Mouse (Mus musculus) T-cell, adult 2 months (primary cell): ENCODE measurements around the gene Hopx.
"Not testable (repeated sequence)": the region's sequence is repeated elsewhere in the genome, so short reads cannot be mapped to it uniquely, and the experiment has no call there.

Experiments used
- DNase-seq: peaks from one replicate; pipeline ENCODE4 v3.0.0; 2022; ENCODE audit warnings: low spot score

The Hopx gene

DNA sequence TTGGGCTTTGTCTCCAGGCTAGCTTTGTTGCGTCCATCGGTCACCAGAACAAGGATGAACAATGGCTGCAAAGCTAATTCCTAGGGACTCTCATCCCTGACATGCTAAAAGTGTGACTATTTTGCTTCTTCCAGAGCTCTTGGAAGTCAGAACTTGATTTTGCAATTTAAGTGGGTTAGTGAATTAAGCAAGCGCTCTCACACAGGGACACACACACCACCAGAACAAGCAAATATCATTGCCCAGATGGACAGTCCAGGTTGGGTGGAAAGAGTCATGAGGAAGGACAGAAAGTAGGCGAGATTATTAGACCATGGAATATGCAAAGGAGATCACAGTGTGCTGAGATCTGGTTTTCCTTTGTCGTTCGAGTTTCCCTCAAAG is 14.9 kb downstream of the Hopx start:
- DNase-seq, result no peak

DNA sequence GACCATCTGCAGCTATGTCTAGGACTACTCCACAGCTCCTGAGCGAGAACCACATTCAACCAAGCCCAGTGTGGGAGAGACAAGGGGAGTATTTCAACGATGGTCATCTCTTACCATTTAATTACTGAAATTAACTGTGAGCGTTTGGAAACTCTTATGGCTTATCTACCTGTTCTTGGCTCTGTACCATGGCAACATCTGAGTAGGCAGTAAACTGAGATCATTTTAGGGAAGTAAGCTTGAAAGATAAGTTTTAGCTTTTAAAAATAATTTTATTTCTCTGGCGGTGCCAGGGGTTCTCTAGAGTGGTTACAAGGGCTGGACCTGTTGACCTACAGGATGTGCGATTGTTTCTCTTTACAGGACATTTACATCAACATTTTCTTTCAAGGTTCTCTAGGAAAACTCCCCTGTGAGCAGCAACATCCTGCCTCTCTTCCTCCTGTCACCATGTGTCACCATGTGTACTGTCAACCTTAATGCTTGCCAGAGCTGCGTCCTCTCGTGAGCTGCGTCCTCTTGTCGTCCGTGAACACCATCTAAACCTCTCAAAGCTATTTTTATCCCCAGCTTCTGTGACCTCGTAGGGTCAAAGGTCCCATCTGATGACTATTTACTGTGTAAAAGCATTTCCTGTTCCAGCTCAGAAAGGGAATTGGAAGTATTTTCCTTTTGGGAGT is 15.5 kb downstream of the Hopx start:
- DNase-seq, result no peak

DNA sequence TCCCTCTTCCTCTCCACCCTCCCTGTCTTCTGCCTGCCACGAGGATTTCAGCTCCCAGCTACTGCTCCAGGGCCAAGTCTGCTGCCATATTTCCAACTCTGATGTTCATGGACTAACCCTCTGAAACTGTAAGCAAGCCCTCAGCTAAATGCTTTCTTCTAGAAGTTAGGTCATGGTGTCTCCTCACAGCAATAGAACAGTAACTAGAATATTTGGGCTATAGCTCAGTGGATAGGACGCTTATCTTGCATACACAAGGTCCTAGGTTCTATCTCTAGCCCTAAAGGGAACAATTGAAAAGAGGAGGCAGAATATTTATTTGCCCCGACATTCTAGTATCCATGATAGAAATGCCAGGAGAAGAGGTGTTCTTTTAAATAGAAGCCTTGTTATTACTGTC is 16.0 kb downstream of the Hopx start:
- DNase-seq, result no peak

DNA sequence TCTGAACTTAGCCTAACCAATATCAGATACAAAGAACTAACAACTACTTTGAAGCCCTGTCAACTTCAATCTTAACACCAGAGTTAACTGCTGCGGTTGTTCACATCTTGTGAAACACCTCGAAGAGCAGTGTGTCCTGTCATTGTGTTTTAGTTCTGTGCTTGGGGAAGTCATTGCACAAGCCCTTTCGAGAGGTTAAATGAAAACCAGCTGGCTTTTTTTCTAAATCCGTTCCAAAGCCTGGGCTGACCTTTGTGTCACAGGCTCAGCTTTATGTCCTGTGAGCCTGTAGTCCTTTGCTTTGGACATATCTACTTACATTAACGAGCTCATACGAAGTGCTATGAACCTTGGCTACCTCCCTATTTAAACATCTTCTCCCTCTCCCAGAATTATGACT is 17.2 kb downstream of the Hopx start:
- no peak for DNase-seq

DNA sequence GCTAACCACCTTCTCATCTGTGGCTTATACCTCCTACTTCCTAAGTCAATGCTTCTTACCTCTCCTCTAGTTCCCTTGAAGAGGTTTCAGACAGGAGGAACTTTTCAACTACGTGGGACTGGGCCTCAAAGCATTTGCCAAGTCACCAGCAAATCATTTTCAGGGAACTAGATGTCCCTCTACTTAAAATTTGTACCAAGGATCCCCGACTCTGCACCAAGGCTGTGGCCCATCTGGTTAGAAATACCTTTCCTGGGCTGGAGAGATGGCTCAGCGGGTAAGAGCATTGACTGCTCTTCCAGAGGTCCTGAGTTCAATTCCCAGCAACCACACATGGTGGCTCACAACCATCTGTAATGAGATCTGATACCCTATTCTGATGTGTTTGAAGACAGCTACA is 18.7 kb downstream of the Hopx start:
- not testable (repeated sequence) for DNase-seq

DNA sequence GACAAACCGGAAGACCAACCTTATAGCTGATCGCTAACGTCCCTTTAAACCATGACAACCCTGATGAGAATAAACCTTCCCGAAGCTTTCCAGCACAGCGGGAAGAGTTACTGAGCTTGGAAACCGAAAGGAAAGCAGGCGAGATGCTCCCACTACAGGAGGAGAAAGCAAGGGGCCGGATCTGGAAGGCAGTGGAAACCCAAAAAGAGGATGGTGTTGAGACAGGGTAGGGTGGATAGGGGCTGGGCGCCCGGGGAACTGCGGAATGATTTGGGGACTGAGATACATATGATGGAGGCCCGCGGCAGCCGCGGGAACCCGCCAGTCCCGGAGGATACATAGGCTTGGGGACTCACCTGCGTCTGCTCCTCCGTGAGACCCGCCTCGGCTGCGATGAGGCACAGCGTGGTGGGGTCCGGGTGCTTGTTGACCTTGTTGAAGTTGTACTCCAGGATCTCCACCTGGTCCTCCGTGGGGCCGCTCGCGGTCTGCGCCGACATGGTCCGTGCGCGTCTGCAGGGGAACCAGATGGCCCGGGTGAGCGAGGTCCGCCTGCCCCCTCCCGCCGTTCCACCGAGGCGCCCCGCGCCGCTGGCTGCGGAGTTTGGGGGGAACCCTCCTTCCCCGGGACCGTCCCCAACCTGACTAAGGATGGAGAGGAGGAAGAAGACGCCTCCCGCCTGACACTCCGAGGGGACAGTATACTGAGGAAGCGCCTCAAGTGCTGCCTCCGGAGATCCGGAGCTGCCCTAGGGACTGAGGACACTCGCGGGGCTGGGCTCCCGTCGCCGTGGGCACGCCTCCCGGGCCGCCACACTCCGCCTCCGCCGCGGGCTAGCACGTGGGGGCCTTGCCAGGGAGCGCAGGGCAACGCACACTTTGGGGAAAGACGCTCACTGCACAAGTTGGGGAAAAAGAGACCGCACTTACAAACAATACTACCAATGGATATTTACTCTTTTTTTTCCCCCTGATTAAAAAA is 20.1 kb downstream of the Hopx start:
- peak; percentile 71 for DNase-seq

DNA sequence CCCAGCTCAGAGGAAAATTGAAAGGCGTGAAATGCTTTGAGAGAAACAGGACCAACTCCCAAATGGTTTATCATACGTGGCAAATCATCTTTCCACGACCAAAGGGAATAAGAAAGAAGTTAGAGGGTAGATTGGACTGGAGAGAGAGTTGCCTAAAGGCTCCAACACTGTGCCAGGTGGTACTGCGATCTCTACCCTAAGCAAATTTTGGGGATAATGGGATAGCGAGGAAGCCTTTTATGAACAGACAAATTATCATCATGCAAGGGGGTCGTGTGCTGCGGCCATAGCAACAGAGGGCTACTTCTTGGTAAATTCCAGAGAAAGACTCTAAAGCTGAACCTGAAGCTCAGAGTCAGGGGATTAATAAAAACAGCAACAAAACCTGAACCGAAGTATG is 21.0 kb downstream of the Hopx start:
- no peak for DNase-seq

DNA sequence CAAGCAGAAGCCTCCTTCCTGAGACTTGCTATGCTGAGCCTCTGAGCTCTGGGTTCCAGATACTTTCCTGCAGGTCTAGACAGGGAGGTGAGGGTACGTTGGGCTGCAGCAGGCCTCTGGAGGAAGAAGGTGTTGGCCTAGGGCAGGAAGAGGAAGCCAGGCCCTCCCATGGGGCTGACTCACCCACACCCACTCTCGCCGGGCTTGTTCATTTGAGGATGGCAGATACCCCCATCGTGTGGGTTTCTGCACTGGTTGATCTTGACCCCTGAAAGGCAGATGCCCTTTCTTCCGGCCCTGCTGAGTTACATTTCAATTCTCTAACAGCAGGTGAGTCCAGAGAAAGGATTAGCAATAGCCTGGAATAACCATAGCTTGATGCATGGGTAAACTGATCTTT is 22.4 kb downstream of the Hopx start:
- peak; percentile 13 for DNase-seq

DNA sequence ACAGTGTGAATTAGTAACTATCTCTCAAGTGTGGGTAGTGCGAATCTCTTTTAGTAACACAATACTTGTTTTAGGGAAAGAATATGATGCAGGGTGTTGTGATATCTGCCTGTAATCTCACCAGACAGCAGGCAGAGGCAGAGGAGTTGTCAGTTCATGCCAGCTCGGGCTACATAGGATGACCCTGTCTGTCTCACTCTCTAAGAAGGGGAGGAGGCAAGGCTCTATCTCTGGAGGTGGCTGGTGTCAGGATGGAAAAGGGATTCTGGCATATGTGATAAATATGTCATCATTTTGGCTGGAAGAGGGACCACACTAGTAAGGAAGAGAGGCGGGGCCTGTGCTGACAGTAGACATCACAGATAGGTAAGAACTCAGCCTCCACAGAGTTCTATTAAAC is 23.0 kb downstream of the Hopx start:
- no peak for DNase-seq

DNA sequence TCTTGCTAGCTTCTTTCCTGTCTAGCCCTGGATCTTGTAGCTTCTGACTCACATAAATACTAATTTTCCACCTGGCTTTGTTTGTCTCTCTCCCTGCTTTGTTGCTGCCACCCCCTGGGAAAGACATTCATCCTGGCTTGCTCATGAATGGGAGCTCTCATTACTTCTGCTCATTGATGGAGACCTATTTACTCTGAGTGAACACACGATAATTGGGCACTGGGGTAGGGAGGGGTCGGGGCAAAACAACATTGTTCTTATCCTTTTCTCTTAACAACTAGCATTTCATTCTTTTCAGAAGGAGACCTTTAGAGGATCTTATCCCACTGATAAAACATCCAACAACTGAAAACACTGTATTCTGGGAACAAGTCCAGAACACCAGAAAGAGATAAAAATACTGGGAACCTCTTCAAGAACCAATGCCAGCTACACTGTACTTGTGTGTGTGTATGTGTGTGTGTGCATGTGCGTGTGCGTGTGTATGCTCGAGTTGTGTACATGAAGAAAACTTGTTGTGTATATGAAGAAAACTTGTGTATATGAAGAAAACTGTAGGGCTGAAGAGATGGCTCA is 24.3 kb downstream of the Hopx start:
- no peak for DNase-seq

DNA sequence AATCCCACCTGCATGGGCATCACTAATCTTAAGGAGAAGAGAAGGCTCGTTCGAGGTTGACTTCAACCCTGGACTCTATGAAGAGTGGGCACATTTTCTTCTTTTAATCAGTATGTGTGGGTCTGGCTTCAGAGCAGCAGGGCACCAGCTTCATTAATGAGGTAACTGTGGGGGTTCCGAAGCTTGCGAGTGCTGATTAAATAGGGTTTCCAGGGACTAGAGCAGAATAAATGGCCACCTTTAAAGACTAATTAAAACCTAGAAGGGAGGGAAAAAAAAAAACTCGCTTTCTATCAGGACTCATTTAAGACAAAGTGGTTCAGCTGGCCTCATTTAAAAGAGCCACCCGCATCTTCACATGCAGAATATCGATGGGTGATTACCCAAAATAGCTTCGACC is 25.0 kb downstream of the Hopx start:
- no peak for DNase-seq

DNA sequence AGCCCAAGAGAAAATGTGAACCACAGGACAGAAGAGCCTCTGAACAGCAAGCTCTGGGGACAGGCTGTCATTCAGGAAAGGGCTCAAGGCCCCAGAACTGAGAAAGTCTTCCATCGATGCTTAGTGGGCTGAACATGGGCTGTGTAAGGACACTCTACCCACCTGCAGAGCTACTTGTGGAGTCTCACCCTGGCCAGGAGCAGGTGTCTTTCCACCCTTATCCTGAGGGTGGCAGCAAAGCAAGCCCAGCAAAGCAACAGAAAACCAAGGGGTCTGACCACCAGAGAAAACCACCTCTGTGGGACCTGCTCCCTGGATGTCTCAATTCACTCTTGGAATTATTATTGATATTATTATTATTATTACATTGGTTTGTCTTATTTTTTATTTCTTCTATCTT is 25.6 kb downstream of the Hopx start:
- peak; percentile 57 for DNase-seq

DNA sequence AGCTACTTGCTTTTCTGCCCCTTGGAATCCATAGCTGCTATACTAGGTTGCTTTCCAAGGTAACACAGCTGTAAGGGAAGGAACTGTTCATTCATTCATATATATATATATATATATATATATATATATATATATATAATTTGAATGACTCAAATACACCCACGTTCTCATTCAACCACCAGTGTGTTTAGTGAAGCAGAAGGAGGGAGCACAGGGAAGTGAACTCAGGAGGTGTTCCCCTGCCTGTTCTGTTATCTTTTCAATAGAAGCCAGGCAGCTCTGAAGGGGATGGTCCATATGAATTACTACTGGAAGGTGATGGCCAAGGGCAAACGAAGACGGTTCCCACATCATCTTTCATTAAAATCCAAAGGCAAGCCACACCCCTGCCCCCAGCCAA is 27.8 kb downstream of the Hopx start:
- DNase-seq, result no peak

DNA sequence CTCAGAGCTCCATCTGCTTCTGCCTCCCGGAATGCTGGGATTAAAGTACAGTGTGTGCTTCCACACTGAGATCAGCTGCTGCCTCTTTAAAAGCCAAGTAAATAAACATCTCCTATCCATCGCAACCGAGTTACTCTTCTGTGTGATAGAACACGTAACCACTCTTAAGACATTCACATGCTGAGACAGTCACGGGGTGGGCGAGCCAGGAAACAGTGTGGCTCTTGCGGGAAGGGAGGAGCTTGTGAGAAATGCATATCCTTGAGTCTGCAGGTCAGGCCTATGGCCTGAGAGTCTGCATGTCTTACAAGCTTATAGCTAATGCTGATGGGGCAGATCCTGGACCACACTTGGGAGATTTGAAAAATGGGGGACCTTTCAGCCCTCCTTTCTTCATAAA is 28.4 kb downstream of the Hopx start:
- DNase-seq, result no peak

DNA sequence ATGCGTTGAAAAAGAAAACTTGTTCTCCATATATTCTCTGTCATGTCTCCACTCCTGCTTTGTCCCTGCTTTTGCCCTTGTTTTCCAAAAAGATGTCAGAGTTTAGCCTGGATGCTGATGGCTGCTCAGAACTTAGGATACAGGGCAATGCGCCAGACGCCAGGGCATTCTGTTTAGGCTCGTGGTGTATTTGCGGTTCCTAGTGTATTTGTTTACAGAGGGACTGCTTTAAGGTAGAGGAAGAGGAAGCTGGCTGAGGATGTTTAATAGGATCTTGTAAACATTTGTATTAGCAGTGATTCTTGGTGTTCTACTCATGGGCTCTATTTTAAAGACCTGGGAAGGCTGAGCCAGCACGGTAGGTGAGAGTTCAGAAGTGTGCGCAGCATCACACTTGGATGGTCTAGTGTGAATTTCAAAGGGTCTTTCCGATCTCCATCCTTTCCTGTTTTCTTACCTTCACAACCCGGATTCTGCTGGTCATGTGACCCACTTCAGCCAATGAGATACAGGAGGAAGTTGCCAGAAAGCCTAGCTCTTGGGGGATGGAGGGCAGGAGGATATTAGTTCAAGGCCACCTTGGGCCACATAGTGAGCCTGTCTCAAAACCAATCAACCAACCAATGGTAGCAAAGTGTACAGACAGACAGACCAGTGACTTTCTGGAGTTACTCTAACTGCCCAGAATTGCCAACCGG is 29.0 kb downstream of the Hopx start:
- DNase-seq, result no peak

DNA sequence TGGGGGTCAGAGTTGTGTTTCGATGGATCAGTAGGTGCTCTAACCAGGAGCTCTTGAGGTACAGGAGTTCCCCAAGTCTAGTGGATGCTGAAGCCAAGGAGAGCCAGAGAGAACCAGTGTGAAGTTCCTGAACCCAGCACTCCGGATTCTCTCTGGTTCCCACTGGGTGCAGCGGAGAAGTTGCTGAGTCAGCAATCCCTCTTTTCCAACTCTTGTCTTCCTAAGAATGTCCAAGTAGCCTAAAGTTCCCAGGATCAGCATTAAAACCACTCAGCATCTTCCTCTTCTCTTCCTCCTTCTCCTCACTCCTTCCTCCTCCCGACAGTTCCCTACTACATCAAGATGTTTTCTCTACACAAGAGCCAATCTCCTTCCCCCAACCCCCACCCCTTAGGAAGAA is 30.5 kb downstream of the Hopx start:
- no peak for DNase-seq

DNA sequence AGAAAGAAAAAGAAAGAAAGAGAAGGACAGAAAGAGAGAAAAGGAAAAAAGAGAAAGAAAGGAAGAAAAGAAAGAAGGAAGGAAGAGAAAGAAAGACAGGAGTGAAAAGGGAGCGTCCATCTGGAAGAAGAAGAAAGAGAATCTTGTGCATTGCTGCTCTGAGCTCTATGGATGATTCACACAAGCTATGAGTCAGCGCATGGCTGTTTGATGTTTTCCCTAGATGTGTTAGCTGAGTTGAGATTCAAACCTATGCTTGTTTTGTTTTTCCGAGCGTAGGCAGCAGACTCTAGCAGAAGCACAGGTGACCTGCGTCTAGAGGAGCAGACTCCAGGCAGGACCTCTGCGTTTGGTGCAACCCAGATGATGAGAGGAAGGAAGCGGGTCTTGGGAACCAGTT is 32.2 kb downstream of the Hopx start:
- DNase-seq, result no peak

DNA sequence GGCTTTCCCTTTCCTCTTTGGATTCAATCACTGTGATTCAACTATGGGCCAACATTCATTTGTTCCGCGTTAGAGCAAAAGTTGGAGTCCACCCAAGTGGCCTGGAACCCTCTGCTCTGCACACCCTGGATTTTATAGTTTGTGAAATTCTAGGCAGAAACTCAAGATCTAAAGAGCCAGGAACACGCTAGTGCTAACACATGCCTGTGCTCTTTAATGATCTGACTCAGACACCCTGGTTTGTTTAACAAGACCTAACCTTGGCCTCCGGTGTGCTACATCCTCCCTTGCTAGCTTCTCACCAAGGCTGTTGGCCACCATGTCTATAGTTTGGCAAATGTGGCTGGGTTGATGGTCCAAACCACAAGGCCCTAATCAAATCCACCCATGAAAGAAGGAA is 34.2 kb downstream of the Hopx start:
- DNase-seq, result no peak

DNA sequence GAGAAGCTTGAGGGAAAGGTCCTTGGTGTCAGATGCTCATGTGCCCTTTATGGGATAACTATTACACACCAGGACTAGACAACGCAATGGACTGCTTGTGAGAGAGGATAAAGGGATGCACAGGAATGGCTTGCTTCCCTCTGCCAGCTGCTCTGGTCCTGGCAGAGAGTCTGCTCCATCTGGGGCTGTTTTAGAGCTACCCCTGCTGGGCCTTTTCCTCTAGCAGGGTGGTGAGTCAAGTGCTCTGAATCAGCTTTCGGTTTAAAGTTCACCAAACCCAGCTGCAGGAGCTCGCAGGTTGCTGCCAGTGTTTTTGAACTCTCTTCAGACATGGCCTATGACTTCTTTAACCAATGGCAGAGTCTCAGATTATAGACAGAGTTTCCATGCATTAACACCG is 39.0 kb downstream of the Hopx start:
- no peak for DNase-seq

DNA sequence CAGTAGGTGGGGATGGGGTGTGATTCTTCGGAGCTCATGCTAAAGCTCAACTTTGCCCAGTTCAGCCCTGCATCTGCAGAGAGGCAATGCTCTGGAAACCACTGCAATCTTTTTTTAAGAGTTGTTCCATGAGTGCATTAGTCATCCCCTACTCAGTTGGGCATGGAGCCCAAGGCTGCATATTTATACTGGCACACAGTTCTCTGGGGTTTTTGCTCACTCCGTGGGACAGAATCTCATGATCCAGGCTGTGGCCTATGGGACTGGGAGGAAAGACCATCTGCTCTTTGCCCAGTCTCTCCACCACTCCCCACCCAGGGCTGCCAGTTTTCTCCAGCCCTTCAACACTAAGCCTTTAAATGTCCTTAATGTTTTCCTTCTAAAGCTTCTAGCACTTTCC is 40.0 kb downstream of the Hopx start:
- DNase-seq, result no peak

DNA sequence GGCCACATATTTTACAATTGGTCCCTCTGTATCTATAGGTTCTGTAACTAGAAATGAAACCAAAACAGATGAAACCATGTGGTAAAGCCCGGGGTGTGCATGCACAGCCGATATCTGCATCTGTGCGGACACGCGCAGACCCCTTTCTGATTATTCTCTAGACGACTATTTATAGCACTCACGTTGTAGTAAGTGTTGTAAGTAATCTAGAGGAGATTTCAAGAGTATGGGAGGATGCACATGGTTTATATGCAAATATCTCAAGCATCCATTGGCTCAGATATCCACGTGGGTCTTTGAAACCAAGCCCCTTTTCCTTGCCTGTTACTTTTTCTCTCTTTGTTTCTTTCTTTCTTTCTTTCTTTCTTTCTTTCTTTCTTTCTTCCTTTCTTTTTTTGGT is 41.1 kb downstream of the Hopx start:
- no peak for DNase-seq

DNA sequence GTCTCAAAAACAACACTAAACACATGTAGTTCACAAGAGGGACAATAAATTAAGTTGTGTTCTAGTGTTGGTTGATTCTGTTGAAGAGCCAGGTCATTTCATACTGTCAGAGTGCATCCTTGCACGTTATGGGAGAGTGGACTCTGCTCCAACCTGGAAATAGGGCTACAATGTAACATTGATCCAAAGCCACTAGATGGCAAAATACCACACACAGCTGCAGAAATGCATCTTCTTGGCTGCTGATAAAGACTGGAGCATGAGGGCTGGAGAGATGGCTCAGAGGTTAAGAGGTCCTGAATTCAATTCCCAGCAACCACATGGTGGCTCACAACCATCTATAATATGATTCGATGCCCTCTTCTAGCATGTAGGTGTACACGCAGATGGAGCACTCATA is 43.3 kb downstream of the Hopx start:
- DNase-seq, result no peak

DNA sequence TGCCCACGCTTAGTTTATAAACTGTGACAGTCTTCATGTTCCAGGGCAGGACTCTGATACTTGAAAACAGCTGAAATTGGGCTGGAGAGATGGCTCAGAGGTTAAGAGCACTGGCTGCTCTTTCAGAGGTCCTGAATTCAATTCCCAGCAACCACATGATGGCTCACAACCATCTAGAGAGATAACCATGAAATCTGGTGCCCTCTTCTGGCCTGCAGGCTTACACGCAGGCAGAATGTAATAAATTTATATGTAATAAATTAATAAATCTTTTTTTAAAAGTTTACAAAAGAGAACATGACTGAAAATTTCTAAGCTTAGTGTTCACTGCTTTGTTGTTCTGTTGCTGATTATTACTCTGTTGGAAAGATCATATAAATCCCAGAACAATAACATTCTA is 43.9 kb downstream of the Hopx start:
- DNase-seq, result no peak
